Mouse (Mus musculus) intestine, embryonic 16.5 days (tissue): ENCODE measurements at regions not wholly inside any gene's neighbourhood (a gene's known extent, or its start where the extent isn't known, plus 50 kb on each side); places are given as distances from the start of the nearest gene placed in this dataset.
A peak's percentile ranks its signal among the peaks of the same experiment; 100 is the strongest.

Source experiments
- ATAC-seq: fragments of 200-750 bp; cut with Nextera tagmentation; 2 replicates; pipeline ENCODE4 v1.8.0; 2017; ENCODE audit warnings: moderate TSS enrichment, moderate library complexity
- H3K27ac ChIP-seq: fragments of 300-500 bp; sonication (generic); 2 replicates; pipeline ENCODE4 v1.5.1; 2014; ENCODE audit warnings: mild to moderate bottlenecking, low read length
- H3K27me3 ChIP-seq: fragments of 300-500 bp; sonication (generic); replicated peaks from 2 replicates; pipeline ENCODE4 v1.6.1; 2014; ENCODE audit warnings: low read length, control low read depth, mixed read lengths; ENCODE audit not compliant: control insufficient read depth, insufficient read depth
- H3K36me3 ChIP-seq: fragments of 300-500 bp; sonication (generic); 2 replicates; pipeline ENCODE4 v1.6.1; 2014; ENCODE audit warnings: low read length, control low read depth; ENCODE audit not compliant: control insufficient read depth, insufficient read depth
- H3K4me1 ChIP-seq: fragments of 300-500 bp; sonication (generic); 2 replicates; pipeline ENCODE4 v1.6.1; 2014; ENCODE audit warnings: low read length, control low read depth, mixed read lengths; ENCODE audit not compliant: control insufficient read depth, insufficient read depth
- H3K4me2 ChIP-seq: fragments of 300-500 bp; sonication (generic); 2 replicates; pipeline ENCODE4 v1.6.1; 2014; ENCODE audit warnings: low read depth, low read length, control low read depth
- H3K4me3 ChIP-seq: fragments of 300-500 bp; sonication (generic); 2 replicates; pipeline ENCODE4 v1.5.1; 2014; ENCODE audit warnings: mild to moderate bottlenecking, low read length
- H3K9ac ChIP-seq: fragments of 300-500 bp; sonication (generic); 2 replicates; pipeline ENCODE4 v1.6.1; 2014; ENCODE audit warnings: low read depth, low read length
- H3K9me3 ChIP-seq: fragments of 300-500 bp; sonication (generic); 2 replicates; pipeline ENCODE4 v1.6.1; 2016; ENCODE audit warnings: low read length, control low read depth; ENCODE audit not compliant: control insufficient read depth
- WGBS: fragments of 180-500 bp; shearing (Covaris S2); extraction: QIAGEN DNeasy Blood & Tissue Kit; methylation state at CpG from one replicate; pipeline ENCODE4 v1.1.7; 2014; 5-methylcytosine and 5-hydroxymethylcytosine counted together

GRCm38 (mm10) chr12:51001722-51002592 is 345.9 kb upstream of the G2e3 start:
- ATAC-seq: no peak
- Histone ChIP-seq H3K9me3 (no peaks in the 10 kb centered on the region), H3K4me3 (no peak overlapping the region), H3K36me3 (no peaks in the 10 kb centered on the region), H3K27me3 (no peaks in the 10 kb centered on the region), H3K4me2 (no peak overlapping the region), H3K9ac (no peak overlapping the region), H3K4me1 (peaks cover 3% of the 10 kb centered on the region; the same call in 1 of the 2 replicates), H3K27ac (no peak overlapping the region)
- WGBS: 47% methylated on average over 12 of the region's 12 CpGs

GRCm38 (mm10) chr12:51001096-51001495 is 346.8 kb upstream of the G2e3 start:
- Histone ChIP-seq H3K4me3 (no peak overlapping the region), H3K27ac (no peak overlapping the region), H3K4me2 (no peak overlapping the region), H3K36me3 (no peaks in the 10 kb centered on the region), H3K27me3 (no peaks in the 10 kb centered on the region), H3K9ac (no peak overlapping the region), H3K4me1 (peaks cover 3% of the 10 kb centered on the region; the same call in 1 of the 2 replicates), H3K9me3 (no peaks in the 10 kb centered on the region)
- ATAC-seq: no peak
- 49% methylated on average over 4 of the region's 4 CpGs for WGBS

- Histone ChIP-seq H3K9ac (no peak overlapping the region), H3K4me1 (peaks cover 3% of the 10 kb centered on the region; the same call in 1 of the 2 replicates), H3K4me2 (no peak overlapping the region), H3K4me3 (no peak overlapping the region), H3K9me3 (no peaks in the 10 kb centered on the region), H3K27me3 (no peaks in the 10 kb centered on the region), H3K27ac (no peak overlapping the region), H3K36me3 (no peaks in the 10 kb centered on the region)
- ATAC-seq: no peak
- WGBS: 49% methylated on average over 18 of the region's 18 CpGs
These were observed 347.4 kb upstream of the G2e3 start for GRCm38 (mm10) chr12:51000281-51001075.

- peak; percentile 93 for ATAC-seq
- H3K27ac ChIP-seq: no peak overlapping the region
- no peak overlapping the region for H3K9ac ChIP-seq
- H3K36me3 ChIP-seq: no peaks in the 10 kb centered on the region
- peaks cover 3% of the 10 kb centered on the region; the same call in 1 of the 2 replicates for H3K4me1 ChIP-seq
- no peaks in the 10 kb centered on the region for H3K9me3 ChIP-seq
- peak overlapping the region; percentile 16; the same call in 1 of the 2 replicates for H3K4me2 ChIP-seq
- WGBS: 26% methylated on average over 20 of the region's 20 CpGs
- H3K27me3 ChIP-seq: no peaks in the 10 kb centered on the region
- no peak overlapping the region for H3K4me3 ChIP-seq
These were observed 348.3 kb upstream of the G2e3 start for GRCm38 (mm10) chr12:50999295-51000237.

DNA sequence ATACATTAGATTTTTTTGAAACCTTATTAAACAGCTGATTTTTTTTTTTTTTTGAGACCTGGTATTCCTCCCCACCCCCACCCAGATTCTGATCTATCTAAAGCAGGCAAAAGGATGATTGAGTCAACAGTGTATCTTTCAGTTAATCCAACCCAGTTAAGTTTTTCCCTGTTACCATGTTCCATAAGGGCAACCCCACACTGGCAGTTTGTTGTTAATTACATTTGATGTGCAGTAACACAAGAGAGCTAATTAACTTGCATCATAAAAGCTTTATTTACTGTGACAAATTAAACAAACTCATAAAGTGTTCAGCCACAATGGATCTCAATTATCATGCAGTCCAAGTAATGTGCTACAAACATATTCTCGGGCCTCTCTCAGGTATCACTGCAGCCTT is 346.8 kb upstream of the Prkd1 start:
- Histone ChIP-seq H3K9ac (no peak overlapping the region), H3K4me2 (no peak overlapping the region), H3K27me3 (no peaks in the 10 kb centered on the region), H3K36me3 (no peaks in the 10 kb centered on the region), H3K4me3 (no peak overlapping the region), H3K27ac (no peak overlapping the region), H3K9me3 (no peaks in the 10 kb centered on the region), H3K4me1 (peaks cover 3% of the 10 kb centered on the region; the same call in 1 of the 2 replicates)
- 79% methylated on average over 1 of the region's 1 CpGs for WGBS
- no peak for ATAC-seq

GRCm38 (mm10) chr12:50989561-50990325 is 340.8 kb upstream of the Prkd1 start:
- no peaks in the 10 kb centered on the region for H3K4me1 ChIP-seq
- no peaks in the 10 kb centered on the region for H3K36me3 ChIP-seq
- H3K4me2 ChIP-seq: no peak overlapping the region
- ATAC-seq: 0 out of 2 replicates have a peak, but pooled peaks have one; percentile 44
- H3K4me3 ChIP-seq: no peak overlapping the region
- no peak overlapping the region for H3K9ac ChIP-seq
- no peaks in the 10 kb centered on the region for H3K9me3 ChIP-seq
- H3K27me3 ChIP-seq: no peaks in the 10 kb centered on the region
- no peak overlapping the region for H3K27ac ChIP-seq
- 51% methylated on average over 12 of the region's 12 CpGs for WGBS

DNA sequence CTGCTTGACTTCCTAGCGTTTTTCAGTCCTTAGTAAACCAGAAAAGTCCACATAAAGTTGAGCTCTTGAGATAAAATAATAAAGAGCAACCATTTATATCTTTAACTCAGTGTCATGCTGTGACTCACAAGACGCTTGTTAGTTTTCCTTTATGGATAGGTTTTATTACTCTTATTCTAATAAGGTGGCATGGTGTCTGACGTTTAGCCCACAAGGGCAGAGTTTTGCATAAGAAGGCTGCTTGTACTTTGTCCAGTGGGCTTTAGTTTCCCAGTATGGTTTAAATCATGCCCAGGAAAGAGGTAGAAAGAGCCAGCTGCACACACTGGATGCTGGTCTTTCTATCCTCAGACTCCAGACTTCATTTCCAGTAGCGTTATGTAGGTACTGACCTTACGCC is 332.4 kb upstream of the Prkd1 start:
- no peak overlapping the region for H3K4me3 ChIP-seq
- WGBS: 70% methylated on average over 5 of the region's 5 CpGs
- H3K27ac ChIP-seq: no peak overlapping the region
- H3K9ac ChIP-seq: no peak overlapping the region
- ATAC-seq: peak; percentile 82
- no peaks in the 10 kb centered on the region for H3K9me3 ChIP-seq
- H3K36me3 ChIP-seq: no peaks in the 10 kb centered on the region
- no peaks in the 10 kb centered on the region for H3K4me1 ChIP-seq
- H3K27me3 ChIP-seq: no peaks in the 10 kb centered on the region
- no peak overlapping the region for H3K4me2 ChIP-seq

GRCm38 (mm10) chr12:50980800-50981199 is 331.9 kb upstream of the Prkd1 start:
- Histone ChIP-seq H3K27ac (no peak overlapping the region), H3K9ac (no peak overlapping the region), H3K4me1 (no peaks in the 10 kb centered on the region), H3K9me3 (no peaks in the 10 kb centered on the region), H3K4me3 (no peak overlapping the region), H3K36me3 (no peaks in the 10 kb centered on the region), H3K27me3 (no peaks in the 10 kb centered on the region), H3K4me2 (no peak overlapping the region)
- peak; percentile 64; the same call in 1 of the 2 replicates for ATAC-seq
- WGBS: 60% methylated on average over 4 of the region's 4 CpGs
